Mouse (Mus musculus): Measurements from ENCODE around the gene Nav3. TPM values are rescaled to one million over a fixed set of nuclear protein-coding genes. Genes with fewer than 3 reads are reported as not detected.

Nav3 gene
- polyA plus RNA-seq, 1 experiment from 2014 or later = 0.96 TPM

DNA sequence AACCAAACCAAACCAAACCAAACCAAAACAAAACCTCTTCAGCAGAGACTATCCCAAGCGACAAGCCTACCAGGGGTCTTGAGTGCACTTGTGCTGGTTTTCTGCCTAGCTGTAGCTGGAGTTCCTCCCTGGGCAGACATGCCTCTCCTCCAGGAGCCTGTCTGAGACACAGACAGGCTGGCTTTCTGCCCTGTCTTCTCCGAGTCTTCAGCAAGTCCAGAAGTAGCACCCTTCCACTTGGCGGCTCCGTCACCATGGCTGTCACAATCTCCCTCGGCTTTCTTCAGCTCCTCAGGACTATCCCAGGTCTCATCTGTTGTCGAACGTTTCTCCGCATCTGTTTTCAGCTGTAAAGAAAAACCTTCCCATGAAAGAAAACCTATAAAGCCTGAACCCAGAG, 686.9 kb downstream of the Nav3 start:
- no peaks in the 10 kb centered on the region for H3K36me3 ChIP-seq (ENCODE audit: control insufficient read depth, insufficient read depth, low read length)
- H3K9me3 ChIP-seq (ENCODE audit: control insufficient read depth, low read length) = no peaks in the 10 kb centered on the region
- H3K4me1 ChIP-seq (replicated peaks; ENCODE audit: control insufficient read depth, insufficient read depth) = no peaks in the 10 kb centered on the region
- DNase-seq (ENCODE audit: low spot score) = no peak
- H3K9ac ChIP-seq (ENCODE audit: low read length) = no peak overlapping the region
- 88% methylated on average over 8 of the region's 8 CpGs for WGBS
- no peaks in the 10 kb centered on the region for H3K27me3 ChIP-seq (ENCODE audit: control insufficient read depth, insufficient read depth, low read length)
- no peak overlapping the region for H3K4me2 ChIP-seq (replicated peaks; ENCODE audit: low read depth)
- TF ChIP-seq EP300 (optimal IDR thresholded peaks at IDR 0.05) (no peak), CTCF (IDR thresholded peaks at IDR 0.05; ENCODE audit: low read depth) (no peak)
- no peak overlapping the region for H3K27ac ChIP-seq (replicated peaks)
- ATAC-seq (ENCODE audit: low FRiP score, low TSS enrichment) = no peak
- no peak overlapping the region for H3K4me3 ChIP-seq (ENCODE audit: low read depth, low read length)

DNA sequence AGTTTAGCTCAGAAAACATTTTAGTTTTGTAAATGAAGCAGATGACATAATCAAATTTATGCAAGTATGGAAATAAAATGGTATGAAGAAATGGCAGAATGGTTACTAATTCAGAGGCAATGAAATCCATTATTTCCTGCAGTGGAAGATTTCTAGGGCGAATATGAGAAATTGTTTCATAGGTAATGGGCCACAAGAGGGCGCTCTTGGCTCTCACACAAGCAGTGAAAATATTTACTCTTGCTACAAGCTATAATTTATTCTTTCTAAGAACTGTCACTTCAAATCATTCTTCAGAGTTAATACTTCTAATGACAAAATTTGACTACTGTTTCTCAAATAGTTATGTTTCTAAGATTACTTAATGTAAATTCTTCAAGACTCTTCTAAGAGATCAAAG, 690.4 kb downstream of the Nav3 start:
- TF ChIP-seq CTCF (IDR thresholded peaks at IDR 0.05; ENCODE audit: low read depth) = peak; percentile 78
- TF ChIP-seq EP300 (optimal IDR thresholded peaks at IDR 0.05) = no peak
- Histone ChIP-seq H3K9me3 (ENCODE audit: control insufficient read depth, low read length) (no peaks in the 10 kb centered on the region), H3K36me3 (ENCODE audit: control insufficient read depth, insufficient read depth, low read length) (no peaks in the 10 kb centered on the region), H3K4me3 (ENCODE audit: low read depth, low read length) (no peak overlapping the region), H3K27ac (replicated peaks) (no peak overlapping the region), H3K4me1 (replicated peaks; ENCODE audit: control insufficient read depth, insufficient read depth) (no peaks in the 10 kb centered on the region), H3K27me3 (ENCODE audit: control insufficient read depth, insufficient read depth, low read length) (no peaks in the 10 kb centered on the region), H3K4me2 (replicated peaks; ENCODE audit: low read depth) (no peak overlapping the region), H3K9ac (ENCODE audit: low read length) (no peak overlapping the region)
- ATAC-seq (ENCODE audit: low FRiP score, low TSS enrichment) (no peak), DNase-seq (ENCODE audit: low spot score) (peak; percentile 52)
- 10% methylated on average over 2 of the region's 2 CpGs for WGBS

DNA sequence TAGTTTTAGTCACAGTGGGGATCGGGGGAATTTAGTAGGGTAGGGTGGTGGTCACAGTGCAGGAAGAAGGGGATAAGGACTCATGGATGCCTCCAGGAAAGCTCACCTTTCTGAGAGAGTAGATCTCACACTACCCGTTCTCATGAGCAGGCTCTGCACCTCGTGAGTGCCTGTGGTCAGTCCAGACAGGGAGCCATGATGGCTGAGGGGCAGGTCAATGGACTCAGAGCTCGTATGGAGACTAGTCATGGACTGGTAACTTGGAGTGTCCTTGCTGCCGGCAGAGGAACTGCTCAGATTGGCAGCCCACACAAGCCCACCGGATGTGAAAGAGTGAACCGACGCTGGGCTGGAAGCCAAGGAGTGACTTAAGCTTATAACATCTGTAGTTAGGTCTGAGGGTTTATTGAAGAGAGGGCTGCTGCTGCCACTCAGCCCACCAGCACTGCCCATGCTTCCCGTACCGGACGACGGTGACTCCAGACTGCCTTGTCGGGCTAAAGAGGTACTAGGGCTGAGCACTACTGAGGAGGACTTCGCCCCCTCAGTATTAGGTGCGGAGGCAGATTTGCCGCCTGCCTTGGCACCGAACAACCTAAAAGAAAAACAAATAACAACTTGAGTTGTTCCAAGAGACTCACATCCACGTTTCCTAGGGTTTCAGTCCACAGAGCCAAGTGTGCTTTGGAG, 691.4 kb downstream of the Nav3 start:
- no peaks in the 10 kb centered on the region for H3K27me3 ChIP-seq (ENCODE audit: control insufficient read depth, insufficient read depth, low read length)
- H3K4me2 ChIP-seq (replicated peaks; ENCODE audit: low read depth) = no peak overlapping the region
- H3K9me3 ChIP-seq (ENCODE audit: control insufficient read depth, low read length) = no peaks in the 10 kb centered on the region
- TF ChIP-seq EP300 (optimal IDR thresholded peaks at IDR 0.05) = no peak
- TF ChIP-seq CTCF (IDR thresholded peaks at IDR 0.05; ENCODE audit: low read depth) = no peak
- 68% methylated on average over 18 of the region's 18 CpGs for WGBS
- no peak overlapping the region for H3K9ac ChIP-seq (ENCODE audit: low read length)
- H3K36me3 ChIP-seq (ENCODE audit: control insufficient read depth, insufficient read depth, low read length) = no peaks in the 10 kb centered on the region
- H3K27ac ChIP-seq (replicated peaks) = no peak overlapping the region
- no peak overlapping the region for H3K4me3 ChIP-seq (ENCODE audit: low read depth, low read length)
- H3K4me1 ChIP-seq (replicated peaks; ENCODE audit: control insufficient read depth, insufficient read depth) = no peaks in the 10 kb centered on the region
- ATAC-seq (ENCODE audit: low FRiP score, low TSS enrichment) = no peak
- DNase-seq (ENCODE audit: low spot score) = no peak

DNA sequence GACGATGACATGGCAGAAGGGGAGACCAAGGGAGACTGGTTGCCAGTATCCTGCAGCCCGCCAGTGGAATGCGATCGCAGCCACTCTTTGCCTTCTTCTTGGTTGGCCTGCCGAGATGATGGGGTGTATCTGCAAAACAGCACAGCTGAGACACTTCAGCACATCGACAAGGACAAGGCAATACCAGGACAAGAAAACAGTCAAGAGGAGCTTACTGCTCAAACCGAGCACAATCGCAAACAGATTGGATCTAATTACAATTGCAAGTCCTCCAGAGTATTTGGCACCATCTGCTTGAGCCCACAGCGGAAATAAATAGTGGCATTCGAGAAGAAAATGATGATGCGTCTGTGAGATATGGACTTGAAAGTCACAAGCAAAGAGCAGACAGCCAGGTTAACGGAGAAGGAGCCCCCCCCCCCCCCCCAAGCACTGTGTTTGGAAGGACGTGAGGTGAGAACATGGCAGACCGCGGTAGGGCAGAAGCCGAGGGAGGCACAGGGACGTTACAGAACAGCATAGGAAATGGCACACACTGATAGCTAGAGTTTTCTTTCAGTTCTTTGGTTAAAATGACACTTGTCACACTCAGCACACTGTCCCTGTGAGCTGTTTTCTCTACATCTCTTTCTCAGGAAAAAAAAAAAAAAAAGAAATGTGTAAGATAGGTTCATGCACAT, 696.9 kb downstream of the Nav3 start:
- no peak overlapping the region for H3K27ac ChIP-seq (replicated peaks)
- no peaks in the 10 kb centered on the region for H3K36me3 ChIP-seq (ENCODE audit: control insufficient read depth, insufficient read depth, low read length)
- DNase-seq (ENCODE audit: low spot score) = no peak
- WGBS = 76% methylated on average over 17 of the region's 17 CpGs
- ATAC-seq (ENCODE audit: low FRiP score, low TSS enrichment) = no peak
- no peak overlapping the region for H3K4me2 ChIP-seq (replicated peaks; ENCODE audit: low read depth)
- H3K9ac ChIP-seq (ENCODE audit: low read length) = no peak overlapping the region
- H3K9me3 ChIP-seq (ENCODE audit: control insufficient read depth, low read length) = no peaks in the 10 kb centered on the region
- no peaks in the 10 kb centered on the region for H3K4me1 ChIP-seq (replicated peaks; ENCODE audit: control insufficient read depth, insufficient read depth)
- TF ChIP-seq CTCF (IDR thresholded peaks at IDR 0.05; ENCODE audit: low read depth) (no peak), EP300 (optimal IDR thresholded peaks at IDR 0.05) (no peak)
- H3K4me3 ChIP-seq (ENCODE audit: low read depth, low read length) = no peak overlapping the region
- no peaks in the 10 kb centered on the region for H3K27me3 ChIP-seq (ENCODE audit: control insufficient read depth, insufficient read depth, low read length)

DNA sequence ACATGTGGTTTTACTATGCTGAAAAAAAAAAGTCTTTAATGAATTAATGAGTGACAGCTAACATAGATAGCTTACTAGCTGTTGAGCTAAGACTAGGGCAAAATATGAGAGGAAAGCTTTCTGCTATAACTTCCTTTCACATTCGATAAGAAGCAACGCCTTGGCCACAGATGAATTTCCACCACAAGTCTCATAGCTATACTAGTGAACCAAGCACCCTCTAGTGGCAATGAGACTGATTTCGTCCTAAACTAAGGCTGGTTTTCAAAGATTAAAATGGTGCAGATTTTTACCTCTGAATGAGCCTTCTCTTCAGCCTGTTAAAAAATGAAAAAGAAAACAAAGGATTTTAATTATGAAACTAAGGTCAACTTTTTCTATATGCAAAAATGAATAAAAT, 709.1 kb downstream of the Nav3 start:
- Histone ChIP-seq H3K9me3 (ENCODE audit: control insufficient read depth, low read length) (no peaks in the 10 kb centered on the region), H3K4me2 (replicated peaks; ENCODE audit: low read depth) (no peak overlapping the region), H3K36me3 (ENCODE audit: control insufficient read depth, insufficient read depth, low read length) (no peaks in the 10 kb centered on the region), H3K4me3 (ENCODE audit: low read depth, low read length) (no peak overlapping the region), H3K9ac (ENCODE audit: low read length) (no peak overlapping the region), H3K27ac (replicated peaks) (no peak overlapping the region), H3K27me3 (ENCODE audit: control insufficient read depth, insufficient read depth, low read length) (no peaks in the 10 kb centered on the region), H3K4me1 (replicated peaks; ENCODE audit: control insufficient read depth, insufficient read depth) (no peaks in the 10 kb centered on the region)
- no peak for DNase-seq (ENCODE audit: low spot score)
- TF ChIP-seq CTCF (IDR thresholded peaks at IDR 0.05; ENCODE audit: low read depth) (peak; percentile 69), EP300 (optimal IDR thresholded peaks at IDR 0.05) (no peak)
- ATAC-seq (ENCODE audit: low FRiP score, low TSS enrichment) = no peak
- 33% methylated on average over 3 of the region's 3 CpGs for WGBS

DNA sequence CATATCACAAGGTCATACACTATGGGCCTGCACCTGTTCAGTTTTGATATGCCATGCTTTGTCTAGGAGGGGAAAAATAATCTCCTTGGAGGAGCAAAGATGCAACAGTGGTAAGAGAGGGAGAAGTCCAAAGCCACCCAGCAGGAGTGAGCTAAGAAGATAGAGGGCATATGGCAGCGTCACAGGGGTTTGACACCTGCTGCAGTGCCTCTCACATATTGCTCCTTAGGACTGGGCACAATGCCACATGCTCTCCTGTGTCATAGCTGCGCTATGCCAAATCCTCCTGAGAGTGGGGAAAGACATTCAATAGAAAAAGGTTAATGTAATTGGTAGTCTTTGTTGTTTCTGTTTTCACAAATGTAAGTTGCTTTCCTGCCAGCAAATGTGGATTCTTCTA, 714.3 kb downstream of the Nav3 start:
- H3K27me3 ChIP-seq (ENCODE audit: control insufficient read depth, insufficient read depth, low read length) = no peaks in the 10 kb centered on the region
- no peak overlapping the region for H3K4me2 ChIP-seq (replicated peaks; ENCODE audit: low read depth)
- no peak for ATAC-seq (ENCODE audit: low FRiP score, low TSS enrichment)
- TF ChIP-seq CTCF (IDR thresholded peaks at IDR 0.05; ENCODE audit: low read depth) (no peak), EP300 (optimal IDR thresholded peaks at IDR 0.05) (no peak)
- H3K9ac ChIP-seq (ENCODE audit: low read length) = no peak overlapping the region
- no peaks in the 10 kb centered on the region for H3K9me3 ChIP-seq (ENCODE audit: control insufficient read depth, low read length)
- 61% methylated on average over 2 of the region's 2 CpGs for WGBS
- H3K4me3 ChIP-seq (ENCODE audit: low read depth, low read length) = no peak overlapping the region
- H3K36me3 ChIP-seq (ENCODE audit: control insufficient read depth, insufficient read depth, low read length) = no peaks in the 10 kb centered on the region
- no peak overlapping the region for H3K27ac ChIP-seq (replicated peaks)
- no peaks in the 10 kb centered on the region for H3K4me1 ChIP-seq (replicated peaks; ENCODE audit: control insufficient read depth, insufficient read depth)
- no peak for DNase-seq (ENCODE audit: low spot score)
